Mouse (Mus musculus) gastrocnemius, postnatal 4 days (tissue): ENCODE results near the gene Trpc4ap. TPM values are rescaled to one million over a fixed set of nuclear protein-coding genes. Genes with fewer than 3 reads are reported as not detected.
"Not testable (repeated sequence)": the region's sequence is repeated elsewhere in the genome, so short reads cannot be mapped to it uniquely, and the experiment has no call there.

Experiments used
- DNase-seq, 2 experiments: peaks; one replicate each; pipeline ENCODE4 v3.0.0; 2021 to 2022; ENCODE audit warnings: low spot score in 2 of 2, mixed read lengths in 2 of 2
- total RNA-seq, 2 experiments: library from RNA; stranded (reverse); gene quantifications; 2 replicates each; pipeline ENCODE4 v1.2.3; 2021

Gene Trpc4ap
- total RNA-seq, 2 experiments from 2014 or later: 104 to 109 TPM

GRCm38 (mm10) chr2:155616971-155617370 lies 75.2 kb downstream of the Trpc4ap start:
- no peak for DNase-seq

DNA sequence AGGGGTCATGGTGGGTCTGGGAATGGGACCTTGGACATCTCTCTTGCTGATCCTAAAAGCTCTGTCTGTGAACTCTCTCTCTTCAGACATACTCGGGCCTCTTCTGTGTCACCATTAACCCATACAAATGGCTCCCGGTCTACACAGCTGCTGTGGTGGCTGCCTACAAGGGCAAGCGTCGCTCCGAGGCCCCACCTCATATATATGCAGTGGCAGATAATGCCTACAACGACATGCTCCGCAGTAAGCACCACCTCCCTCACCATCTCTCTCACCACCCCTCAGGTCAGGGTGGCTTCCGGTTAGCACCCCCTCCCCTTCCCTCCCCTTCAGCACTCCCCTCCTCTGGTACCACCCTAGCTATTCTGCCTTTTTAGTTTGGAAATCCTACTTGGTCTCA lies 78.2 kb downstream of the Trpc4ap start:
- no peak for DNase-seq

- peak in 1 of 2 experiments; percentile 50 for DNase-seq
These were observed 78.8 kb downstream of the Trpc4ap start for GRCm38 (mm10) chr2:155613326-155613755.

DNA sequence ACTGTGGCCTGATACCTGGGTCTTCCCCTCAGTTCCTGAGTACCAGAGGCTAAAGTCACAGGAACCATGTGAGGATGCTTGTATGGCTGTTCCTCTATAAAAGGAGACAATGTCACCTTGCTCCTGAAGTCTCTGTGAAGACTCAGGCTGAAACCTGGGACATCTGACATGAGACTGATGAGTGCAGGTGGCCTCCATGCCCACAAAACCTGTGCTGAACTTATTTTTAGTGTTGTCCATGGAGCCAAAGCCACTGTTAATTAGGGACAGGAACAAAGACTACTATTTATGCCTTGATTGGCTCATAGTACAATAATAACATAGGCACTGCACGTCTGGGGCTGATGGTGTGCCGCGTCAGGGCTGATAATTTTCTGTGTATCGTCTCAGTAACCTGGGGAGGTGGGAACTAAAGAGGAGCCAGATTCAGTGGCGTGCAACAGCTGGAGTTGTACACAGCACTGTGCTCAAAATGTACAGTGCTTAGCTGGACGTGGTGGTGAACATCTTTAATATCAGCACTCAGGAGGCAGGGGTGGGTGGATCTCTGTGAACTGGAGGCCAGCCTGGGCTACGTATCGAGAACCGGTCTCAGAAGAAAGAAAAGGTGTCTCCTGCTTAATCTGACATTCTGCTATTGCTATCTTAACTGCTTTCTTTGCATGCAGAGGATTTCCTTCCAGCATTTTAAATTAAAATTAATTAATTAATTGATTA lies 80.2 kb downstream of the Trpc4ap start:
- no peak for DNase-seq

- DNase-seq: no peak
These were observed 81.2 kb downstream of the Trpc4ap start, which contains the start of gene Myh7b for GRCm38 (mm10) chr2:155610978-155611377. TSS of gene Myh7b (plus strand) at chr2:155611212.

DNA sequence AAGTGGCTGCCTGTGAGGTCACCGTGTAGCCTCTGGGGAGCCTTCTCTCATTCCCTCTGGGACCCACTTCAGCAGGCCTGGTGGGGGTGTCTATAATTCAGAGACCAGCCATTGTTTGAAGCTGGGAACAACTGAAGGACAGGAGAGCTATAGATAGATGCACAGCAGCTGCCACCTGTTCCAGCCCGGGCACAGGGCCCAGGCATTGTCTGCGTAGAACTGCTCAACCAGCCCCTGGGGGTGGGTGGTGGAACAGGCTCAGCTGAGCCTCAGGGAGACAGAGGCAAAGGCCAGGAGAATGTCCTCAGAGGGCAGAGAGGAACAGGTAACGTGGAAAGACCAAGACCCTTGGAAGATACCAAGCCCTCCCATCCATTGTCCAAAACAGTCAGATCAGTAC lies 85.8 kb downstream of the Trpc4ap start:
- DNase-seq: peak in 1 of 2 experiments; percentile 53

- not testable (repeated sequence) for DNase-seq
These were observed 87.0 kb downstream of the Trpc4ap start for GRCm38 (mm10) chr2:155605236-155605589.

GRCm38 (mm10) chr2:155604560-155605235 lies 87.5 kb downstream of the Trpc4ap start:
- no peak for DNase-seq

GRCm38 (mm10) chr2:155603707-155604106 lies 88.5 kb downstream of the Trpc4ap start:
- DNase-seq: no peak

DNA sequence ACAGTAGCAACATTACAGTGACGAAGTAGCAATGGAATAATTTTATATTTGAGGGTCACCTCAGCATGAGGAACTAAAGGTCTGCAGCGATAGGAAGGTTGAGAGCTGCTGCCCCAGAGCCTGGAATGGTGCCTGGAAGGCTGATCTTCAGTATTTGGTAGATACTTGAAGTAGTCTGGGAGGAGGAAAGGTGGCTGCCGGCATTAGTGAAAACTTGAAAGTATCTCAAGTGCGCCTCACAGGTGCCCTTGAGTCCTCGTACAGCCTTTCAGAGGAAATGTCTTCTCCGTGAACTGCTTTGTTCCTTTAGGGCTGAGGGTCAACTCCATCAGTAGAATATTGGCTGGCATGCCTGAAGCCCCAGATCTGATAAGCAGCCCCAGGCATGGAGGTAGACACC lies 96.7 kb downstream of the Trpc4ap start:
- DNase-seq: no peak

DNA sequence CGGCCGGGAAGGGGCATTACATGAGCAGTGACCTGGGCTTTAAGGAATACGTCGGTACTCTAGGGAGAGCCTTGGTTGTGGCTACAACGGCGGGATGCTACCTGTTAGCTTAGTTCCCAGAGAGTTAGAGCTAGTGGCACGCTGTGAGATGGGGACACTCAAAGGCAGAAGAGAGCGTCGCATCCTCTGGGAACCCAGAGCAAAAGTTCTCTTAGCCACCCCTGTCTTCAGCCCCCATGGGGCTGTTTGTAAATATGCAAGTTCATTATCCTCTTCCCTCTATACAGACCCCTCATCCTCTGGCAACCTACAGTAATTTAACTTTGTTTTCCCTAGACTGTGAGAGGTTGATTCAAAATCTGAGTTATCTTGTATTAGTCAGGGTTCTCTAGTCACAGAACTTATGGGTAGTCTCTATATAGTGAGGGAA lies 99.3 kb downstream of the Trpc4ap start:
- DNase-seq: no peak

DNA sequence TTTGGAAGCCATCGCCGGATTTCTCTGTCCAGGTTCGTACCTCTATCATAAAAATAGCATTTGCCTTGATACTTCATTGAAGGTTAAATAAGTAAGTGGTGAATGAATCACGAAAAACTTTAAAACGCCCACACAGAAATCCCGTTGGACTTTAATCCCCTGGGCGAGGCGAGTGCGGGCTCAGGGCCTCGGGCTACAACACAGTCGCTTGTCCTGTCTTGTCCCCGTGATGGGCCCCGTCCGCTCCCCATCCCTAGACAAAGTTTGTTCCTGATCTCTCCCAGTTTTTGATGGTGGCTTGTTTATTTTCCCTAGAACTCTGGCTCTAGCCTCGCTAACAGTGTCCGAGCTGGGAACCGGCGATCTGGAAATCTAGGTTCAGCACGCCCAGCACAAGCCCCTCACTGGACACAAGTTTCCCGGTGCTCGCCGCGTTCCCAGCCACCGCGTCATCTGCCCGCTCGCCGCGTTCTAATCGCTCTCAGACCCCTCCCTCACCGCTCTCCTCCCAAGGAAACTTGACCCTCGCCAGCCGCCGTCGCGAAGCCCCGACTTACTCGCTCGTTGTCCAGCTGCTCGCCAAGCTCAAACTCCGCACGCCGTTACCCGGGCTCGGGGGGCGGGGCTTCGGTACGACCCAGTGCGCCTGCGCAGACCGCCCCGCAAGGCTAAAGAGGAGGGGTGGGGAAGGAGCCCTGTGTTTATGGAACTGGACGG lies 99.9 kb downstream of the Trpc4ap start, which contains the start of gene Gss:
Gene Gss (minus strand): TSS at position 674 of the 717 bp plus-strand sequence.
- DNase-seq: peak; percentile 100

GRCm38 (mm10) chr2:155591676-155592075 lies 100.5 kb downstream of the Trpc4ap start:
- no peak for DNase-seq

GRCm38 (mm10) chr2:155590876-155591275 lies 101.3 kb downstream of the Trpc4ap start:
- DNase-seq: no peak

GRCm38 (mm10) chr2:155589521-155589920 lies 102.7 kb downstream of the Trpc4ap start:
- no peak for DNase-seq

GRCm38 (mm10) chr2:155588136-155588535 lies 104.0 kb downstream of the Trpc4ap start:
- DNase-seq: no peak

GRCm38 (mm10) chr2:155585486-155585885 lies 106.7 kb downstream of the Trpc4ap start:
- no peak for DNase-seq

GRCm38 (mm10) chr2:155585082-155585481 lies 107.1 kb downstream of the Trpc4ap start:
- no peak for DNase-seq
